Mouse (Mus musculus): ENCODE measurements around the gene Ccl11. TPM values are rescaled to one million over a fixed set of nuclear protein-coding genes. Genes with fewer than 3 reads are reported as not detected.

The Ccl11 gene
- total RNA-seq, 2 experiments from 2014 or later: not detected

DNA sequence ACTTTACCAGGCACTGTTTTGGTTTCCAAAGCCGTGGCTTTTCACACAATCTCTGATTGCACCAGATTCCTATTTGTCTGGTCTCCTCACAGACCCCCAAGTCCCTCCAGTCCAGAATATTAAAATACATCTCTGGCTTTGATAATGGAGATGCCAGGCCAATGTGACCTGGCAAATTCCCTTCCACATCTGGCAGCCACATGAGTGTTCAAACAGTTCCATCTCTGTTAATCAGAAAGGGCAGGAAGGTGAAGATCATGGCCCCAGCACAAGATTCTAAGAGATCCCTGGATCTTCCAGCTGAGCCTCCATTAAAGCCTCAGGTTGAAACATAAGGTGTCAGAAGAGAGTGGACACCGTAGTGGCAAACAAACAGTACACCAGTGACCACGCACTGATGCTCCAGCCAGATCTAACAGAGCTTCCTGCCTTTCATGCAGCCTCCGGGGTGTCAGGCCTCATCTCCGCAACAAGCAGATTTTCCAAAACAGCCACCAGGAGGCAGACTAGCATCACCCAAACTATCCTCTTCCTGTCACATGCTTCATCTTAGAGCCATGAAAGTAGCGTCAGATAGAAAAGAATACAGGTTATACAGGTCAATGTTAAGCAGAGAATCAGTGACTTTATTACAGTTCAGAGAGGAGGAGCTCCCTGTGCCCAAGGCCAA is 9.7 kb upstream of the Ccl11 start:
- DNase-seq: peak; percentile 36
- intact Hi-C loops (cut with DNase I): no loop called here

GRCm38 (mm10) chr11:82053849-82054248 is 3.8 kb upstream of the Ccl11 start:
- DNase-seq: no peak
- intact Hi-C loops (cut with DNase I): no loop called here

DNA sequence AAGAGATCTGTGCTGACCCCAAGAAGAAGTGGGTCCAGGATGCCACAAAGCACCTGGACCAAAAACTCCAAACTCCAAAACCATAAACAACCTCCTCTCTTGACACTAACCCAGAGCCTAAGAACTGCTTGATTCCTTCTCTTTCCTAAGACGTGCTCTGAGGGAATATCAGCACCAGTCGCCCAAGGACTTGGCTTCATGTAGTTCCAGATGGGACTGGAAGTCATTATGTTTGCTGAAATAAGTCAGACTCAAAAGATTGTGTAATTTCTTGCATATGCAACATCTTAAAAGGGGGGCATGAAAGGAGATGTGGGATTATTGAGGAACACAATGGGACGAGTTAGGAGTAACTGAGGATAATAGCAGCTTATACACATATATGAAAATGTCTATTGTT is 4.6 kb downstream of the Ccl11 start:
- intact Hi-C loops (cut with DNase I): no loop called here
- DNase-seq: no peak

DNA sequence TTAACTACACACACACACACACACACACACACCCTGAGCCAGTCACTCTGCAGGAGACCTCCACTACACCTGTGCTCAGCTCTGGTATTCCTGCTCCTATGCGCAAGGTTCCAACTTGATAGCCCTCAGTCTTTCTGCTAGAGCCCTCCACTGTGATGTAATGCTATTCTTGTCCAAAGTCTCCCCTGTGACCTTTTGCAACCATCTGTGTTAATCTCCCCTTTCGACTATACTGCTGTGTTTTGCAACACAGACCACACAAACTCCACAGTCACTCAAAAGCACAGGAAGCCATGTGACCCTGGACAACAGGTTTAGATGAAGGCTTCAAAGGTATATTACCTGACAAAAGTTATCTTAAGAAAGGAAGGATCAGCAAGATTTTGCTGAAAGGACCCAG is 5.8 kb downstream of the Ccl11 start:
- intact Hi-C loops (cut with DNase I): no loop called here
- no peak for DNase-seq

DNA sequence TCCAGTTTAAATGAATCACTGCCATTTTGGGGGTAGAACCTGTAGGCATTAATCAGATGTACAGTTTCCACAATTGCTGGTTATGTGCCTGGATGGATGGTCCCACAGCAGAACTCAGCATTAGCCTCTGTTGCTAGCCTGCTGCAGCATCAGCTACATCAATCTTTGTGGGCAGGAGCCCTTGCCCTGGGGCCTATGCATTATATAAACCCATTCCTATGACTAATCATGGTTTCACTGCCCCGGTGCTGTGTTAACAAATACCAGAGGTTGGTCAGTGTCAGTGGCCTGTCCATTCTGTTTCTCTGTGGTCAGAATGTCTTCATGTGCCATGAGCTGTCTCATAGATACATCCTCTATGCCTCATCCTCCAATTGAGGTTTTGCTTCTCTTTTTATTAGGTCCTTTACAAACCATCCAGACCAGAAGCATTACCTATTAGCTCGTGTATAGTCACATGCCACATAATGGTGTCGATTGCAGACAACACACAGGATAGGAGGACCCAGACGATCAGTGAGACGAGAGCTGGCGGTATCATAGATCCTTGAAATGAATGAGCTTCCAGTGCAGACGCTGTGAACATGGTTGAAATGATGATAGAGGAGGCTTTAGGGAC is 9.4 kb downstream of the Ccl11 start:
- DNase-seq: no peak
- intact Hi-C loops (cut with DNase I): no loop called here

DNA sequence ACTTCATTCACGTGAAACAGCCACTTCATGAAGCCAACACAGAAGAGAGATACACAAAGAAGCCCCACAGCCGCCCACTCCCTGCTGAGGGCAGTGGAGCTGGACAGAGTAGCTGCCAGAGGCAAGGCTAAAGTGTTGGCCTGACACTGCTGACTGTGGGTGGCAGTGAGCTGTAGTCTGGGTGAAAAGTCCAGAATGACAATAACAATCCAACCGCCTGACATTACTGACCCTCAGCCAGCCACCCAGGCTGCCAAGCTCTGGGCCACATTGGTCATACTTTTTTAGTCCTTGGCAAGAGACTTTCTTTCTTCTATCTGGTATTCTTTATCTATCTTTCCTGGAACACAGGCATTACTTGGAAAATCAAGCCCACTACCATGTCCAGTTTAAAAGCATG is 13.5 kb downstream of the Ccl11 start:
- peak; percentile 9 for DNase-seq
- intact Hi-C loops (cut with DNase I): no loop called here

- intact Hi-C loops (cut with DNase I): no loop called here
- no peak for DNase-seq
Observed at GRCm38 (mm10) chr11:82072374-82072773, 14.8 kb downstream of the Ccl11 start.

- intact Hi-C loops (cut with DNase I): no loop called here
- no peak for DNase-seq
Observed at GRCm38 (mm10) chr11:82072984-82073383, 15.4 kb downstream of the Ccl11 start.

DNA sequence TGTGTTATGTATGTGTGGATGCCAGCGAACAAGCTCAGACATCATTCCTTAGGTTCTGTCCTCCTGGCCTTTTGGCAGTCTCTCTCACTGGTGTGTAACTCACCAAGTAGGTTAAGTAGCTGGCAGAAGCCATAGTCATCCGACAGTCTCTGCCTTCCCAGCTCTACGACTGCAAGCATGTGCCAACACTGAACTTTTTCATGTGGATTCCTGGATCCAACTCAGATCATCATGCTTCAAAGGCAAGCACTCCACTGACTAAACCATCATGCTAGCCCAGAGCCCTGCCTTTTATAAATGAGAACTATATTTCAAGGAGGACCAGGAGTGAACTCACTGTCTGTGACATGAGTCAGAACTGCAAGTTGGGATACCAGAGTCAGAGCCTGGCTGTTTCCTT is 16.1 kb downstream of the Ccl11 start:
- intact Hi-C loops (cut with DNase I): no loop called here

GRCm38 (mm10) chr11:82077031-82077430 is 19.4 kb downstream of the Ccl11 start:
- DNase-seq: no peak
- intact Hi-C loops (cut with DNase I): no loop called here

More for the DNA sequence above, 16.1 kb downstream of the Ccl11 start:
- DNase-seq: no peak

- no peak for DNase-seq
- intact Hi-C loops (cut with DNase I): no loop called here
Observed at GRCm38 (mm10) chr11:82078136-82078730, 20.6 kb downstream of the Ccl11 start.

- intact Hi-C loops (cut with DNase I): no loop called here
- DNase-seq: no peak
Observed at GRCm38 (mm10) chr11:82080865-82081264, 23.2 kb downstream of the Ccl11 start.

GRCm38 (mm10) chr11:82084360-82084759 is 26.7 kb downstream of the Ccl11 start:
- DNase-seq: no peak
- intact Hi-C loops (cut with DNase I): no loop called here

- intact Hi-C loops (cut with DNase I): no loop called here
- DNase-seq: no peak
Observed at GRCm38 (mm10) chr11:82099511-82100323, 42.1 kb downstream of the Ccl11 start.

DNA sequence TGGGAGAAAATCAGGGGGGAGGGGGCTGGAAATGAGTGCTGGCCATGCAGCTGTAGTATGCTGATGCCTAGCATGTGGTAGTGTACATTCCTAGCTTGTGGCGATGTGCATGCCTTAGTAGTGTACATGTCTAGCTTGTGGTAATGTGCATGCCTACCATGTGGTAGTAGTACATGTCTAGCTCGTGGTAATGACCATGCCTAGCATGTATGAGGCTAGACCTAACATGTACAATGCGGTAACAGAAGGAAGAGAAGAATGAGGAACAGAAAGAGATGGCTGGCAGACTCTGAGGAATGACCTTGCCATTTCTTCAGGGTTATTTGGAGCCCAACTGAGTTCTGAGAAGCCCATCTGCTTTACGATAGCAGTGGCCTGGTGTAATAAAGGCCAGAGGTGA is 43.5 kb downstream of the Ccl11 start:
- DNase-seq: no peak
- intact Hi-C loops (cut with DNase I): no loop called here

DNA sequence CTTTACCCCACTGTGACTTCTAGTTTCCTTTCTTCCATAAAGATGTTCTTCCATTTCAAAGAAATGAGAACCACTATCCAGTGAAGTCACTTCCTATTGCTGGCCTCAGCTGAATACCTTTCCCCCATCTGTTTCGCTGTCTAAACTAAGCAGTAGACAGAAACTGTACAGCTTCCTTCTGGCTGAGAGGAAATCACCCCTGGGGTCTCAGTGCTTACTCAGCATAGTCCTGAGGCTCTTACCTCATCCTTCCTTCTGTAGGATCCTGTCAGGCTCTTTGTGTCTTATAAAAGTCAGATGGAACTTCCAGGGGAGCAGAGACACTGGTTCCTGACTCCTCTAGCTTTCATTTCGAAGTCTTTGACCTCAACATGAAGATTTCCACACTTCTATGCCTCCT is 43.9 kb downstream of the Ccl11 start, which contains the start of gene Ccl12:
Gene Ccl12, plus strand, starts transcription at position 317 of the 400 bp plus-strand sequence.
- no peak for DNase-seq
- intact Hi-C loops (cut with DNase I): no loop called here

GRCm38 (mm10) chr11:82109611-82110010 is 52.0 kb downstream of the Ccl11 start:
- no peak for DNase-seq

DNA sequence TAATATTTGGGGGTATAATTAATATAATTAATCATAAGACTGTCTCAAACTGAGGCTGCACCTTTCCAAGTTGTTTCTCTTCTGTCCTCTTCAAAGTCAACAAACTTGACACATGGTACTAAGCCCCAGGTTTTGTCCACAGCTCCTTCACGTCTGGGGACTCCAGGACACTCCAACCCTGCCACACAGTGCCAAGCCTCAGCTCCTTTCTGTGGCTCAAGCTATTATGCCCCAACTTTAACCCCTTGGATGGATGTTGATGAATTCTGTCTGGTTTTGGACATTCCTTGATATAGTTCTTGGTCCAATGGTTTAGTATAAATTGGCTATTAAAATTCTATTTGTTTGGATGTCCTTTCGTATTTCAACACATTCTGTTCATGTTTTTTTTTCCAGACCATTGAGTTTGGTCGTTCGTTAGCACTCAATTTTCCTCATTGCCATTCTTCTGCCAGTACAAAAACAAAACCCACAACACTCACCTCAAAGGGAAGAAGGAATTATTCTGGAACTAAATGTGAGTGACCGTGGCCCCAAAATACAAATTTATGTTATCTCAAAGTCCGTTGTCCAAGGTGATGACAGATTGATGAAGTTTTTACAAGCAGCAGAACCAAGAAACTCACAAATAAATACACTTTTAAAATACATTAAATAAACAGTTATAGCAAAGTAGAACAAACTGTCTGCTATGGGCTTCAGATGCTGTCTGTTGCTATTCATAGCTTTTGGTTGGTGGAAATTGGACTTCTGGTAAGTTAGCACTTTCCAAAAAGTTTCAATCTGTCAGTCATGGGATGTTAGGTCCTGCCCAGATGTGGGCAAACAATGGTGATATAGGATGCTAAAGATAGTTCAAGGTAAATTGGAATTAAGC is 53.0 kb downstream of the Ccl11 start:
- no peak for DNase-seq
- intact Hi-C loops (cut with DNase I): no loop called here

More at GRCm38 (mm10) chr11:82109611-82110010, 52.0 kb downstream of the Ccl11 start:
- intact Hi-C loops (cut with DNase I): no loop called here
